Mouse (Mus musculus): ENCODE measurements around the gene Gpr18.

- no peak for TF ChIP-seq POLR2A (IDR thresholded peaks at IDR 0.05; ENCODE audit: insufficient read depth, low read depth, low read length)
- no peak for TF ChIP-seq CTCF (IDR thresholded peaks at IDR 0.05)
These were observed 41.7 kb upstream of the Gpr18 start for GRCm38 (mm10) chr14:121957176-121957871.

Measured in heart, adult 2 months (tissue).